Mouse (Mus musculus): ENCODE results near the gene Tomm40l.

GRCm38 (mm10) chr1:171223796-171224195 is 1.5 kb upstream of the Tomm40l start:
- TF ChIP-seq ZNF384 (IDR thresholded peaks at IDR 0.05; ENCODE audit: low read depth, low read length) (no peak), ZC3H11A (IDR thresholded peaks at IDR 0.05; ENCODE audit: borderline replicate concordance, low read depth, low read length) (no peak), MAFK (IDR thresholded peaks at IDR 0.05; ENCODE audit: insufficient read depth, low read depth, low read length) (no peak), CHD2 (IDR thresholded peaks at IDR 0.05; ENCODE audit: low read depth, low read length) (no peak), HCFC1 (IDR thresholded peaks at IDR 0.05; ENCODE audit: borderline replicate concordance, insufficient read depth, low read length) (no peak)
